Mouse (Mus musculus) megakaryocyte, embryonic 14.5 days (primary cell): ENCODE results near the gene Tekt4.

Source experiments
- FLI1 ChIP-seq: IDR thresholded peaks from 2 replicates; pipeline ENCODE4 v1.6.1; 2012; ENCODE audit warnings: low read length, inconsistent platforms, mixed read lengths
- GATA1 ChIP-seq: IDR thresholded peaks from 3 replicates; pipeline ENCODE4 v1.6.1; 2012; ENCODE audit warnings: mixed read lengths, low read length, inconsistent platforms, borderline replicate concordance

- TF ChIP-seq GATA1 (no peak), FLI1 (no peak)
Measured at GRCm38 (mm10) chr17:25511876-25512275, 57.5 kb downstream of the Tekt4 start.
